Mouse (Mus musculus) embryo, embryonic 11.5 days (tissue): ENCODE results near the gene Akap1.

ENCODE experiments used
- DNase-seq: peaks from one replicate; pipeline ENCODE4 v3.0.0-alpha.2; 2012; ENCODE audit warnings: low read depth, low spot score

Gene Akap1

DNA sequence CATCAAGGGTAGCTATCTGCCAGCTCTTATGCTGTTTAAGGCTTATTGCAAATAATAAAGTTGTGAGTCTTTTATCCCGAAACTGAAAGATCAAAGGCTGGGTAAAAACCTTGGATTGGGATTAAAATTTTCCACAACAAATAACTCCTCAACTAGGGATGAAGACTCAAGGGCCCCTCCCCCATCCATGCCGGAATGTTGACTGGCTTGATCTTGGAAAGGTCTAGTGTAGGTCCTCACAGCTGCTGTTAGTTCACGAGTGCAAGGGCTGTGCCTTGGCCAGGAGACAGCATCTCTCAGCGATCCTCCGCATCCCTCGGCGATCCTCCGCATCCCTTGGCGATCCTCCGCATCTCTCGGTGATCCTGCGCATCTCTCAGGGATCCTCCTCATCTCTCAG, 13.6 kb upstream of the Akap1 start:
- no peak for DNase-seq

DNA sequence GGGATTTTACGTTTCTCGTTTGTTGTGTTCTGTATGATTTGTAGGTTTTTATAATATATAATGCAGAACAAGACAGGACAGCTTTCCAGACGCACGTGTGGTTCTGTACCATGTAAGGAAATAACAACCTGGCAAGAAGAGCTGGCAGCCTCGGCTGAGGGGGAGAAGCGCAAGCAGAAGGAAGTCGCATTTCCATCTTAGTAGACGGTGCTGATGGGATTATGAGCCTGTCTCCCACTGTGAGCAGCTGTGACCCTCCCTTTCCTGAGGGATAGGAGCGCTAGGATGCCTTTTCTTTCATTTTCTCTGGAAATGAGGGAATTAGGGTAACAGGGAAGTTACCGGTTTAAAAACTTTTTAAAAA, 9.3 kb upstream of the Akap1 start:
- no peak for DNase-seq

DNA sequence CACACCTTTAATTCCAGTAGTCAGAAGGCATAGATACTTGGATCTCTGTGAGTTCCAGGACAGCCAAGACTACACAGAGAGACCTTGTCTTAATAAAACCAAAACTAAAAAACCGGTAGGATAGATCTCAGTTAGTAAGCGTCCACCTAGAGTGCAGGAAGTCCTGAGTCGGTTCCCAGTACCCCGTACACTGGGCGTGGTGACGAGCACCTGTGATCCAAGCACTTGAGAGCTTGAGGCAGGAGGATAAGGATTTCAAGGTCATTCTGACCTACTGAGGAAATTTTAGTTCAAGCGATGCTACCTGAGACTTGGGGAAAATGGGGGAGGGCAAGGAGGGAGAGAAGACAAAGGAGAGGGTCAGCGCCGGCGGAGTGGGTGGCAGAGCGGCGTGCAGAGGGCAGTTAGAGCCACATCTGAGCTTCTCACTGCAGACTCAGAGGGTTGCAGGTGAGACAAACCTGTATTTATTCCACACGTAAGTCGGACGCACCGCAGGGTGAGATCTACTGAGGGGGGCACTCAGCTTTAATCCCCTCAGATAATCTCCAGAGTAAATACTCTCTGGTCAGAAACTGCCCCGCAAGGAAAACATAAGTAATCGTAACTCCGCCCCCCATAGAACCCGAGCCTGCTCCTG, 8.8 kb upstream of the Akap1 start:
- no peak for DNase-seq

DNA sequence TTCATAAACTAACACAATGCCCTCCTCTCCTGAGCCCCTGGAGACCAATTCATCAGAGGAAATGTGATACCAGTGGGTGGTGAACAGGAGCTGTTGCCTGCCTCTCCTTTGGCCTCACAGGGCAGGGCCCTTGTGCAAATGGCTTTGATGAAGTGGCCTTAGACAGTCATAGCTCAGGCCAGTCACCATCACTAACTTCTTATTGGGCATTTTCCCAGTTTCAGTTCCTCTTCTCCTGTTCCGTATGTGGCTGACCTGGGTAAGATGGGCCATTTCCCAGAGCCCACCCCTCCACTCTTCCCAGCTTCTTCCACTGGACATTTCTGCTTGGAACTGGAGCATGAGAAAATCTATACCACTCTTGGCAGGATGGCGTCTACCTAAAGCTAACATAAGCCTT, 5.1 kb upstream of the Akap1 start:
- DNase-seq = no peak

DNA sequence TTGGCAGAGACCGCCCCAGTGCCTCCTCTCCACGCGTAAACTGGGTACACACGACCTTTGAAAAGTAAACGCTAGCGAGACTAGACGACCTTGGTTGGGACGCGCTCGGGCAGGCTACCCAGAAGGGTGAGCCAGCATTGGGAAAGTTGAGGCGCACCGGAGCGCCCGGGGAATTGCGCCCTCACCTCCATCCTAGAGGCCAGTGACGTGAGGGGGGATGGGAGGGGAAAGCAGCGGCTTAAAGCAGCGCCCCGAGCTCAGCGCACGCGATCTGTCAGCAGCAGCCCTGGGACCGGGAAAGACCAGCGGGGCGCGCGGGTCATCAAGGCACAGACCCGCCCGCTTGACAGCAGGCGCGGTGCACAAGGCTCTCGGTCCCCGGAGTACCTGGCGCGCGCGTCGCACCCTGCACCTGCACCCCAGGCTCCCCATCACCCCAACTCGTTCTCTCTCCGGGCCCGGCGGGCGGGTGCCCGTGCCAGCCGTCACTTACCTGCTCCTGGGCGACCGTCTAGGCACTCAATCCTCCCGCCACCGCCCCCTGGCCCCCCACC, 405 bp downstream of the Akap1 start:
- DNase-seq = no peak

DNA sequence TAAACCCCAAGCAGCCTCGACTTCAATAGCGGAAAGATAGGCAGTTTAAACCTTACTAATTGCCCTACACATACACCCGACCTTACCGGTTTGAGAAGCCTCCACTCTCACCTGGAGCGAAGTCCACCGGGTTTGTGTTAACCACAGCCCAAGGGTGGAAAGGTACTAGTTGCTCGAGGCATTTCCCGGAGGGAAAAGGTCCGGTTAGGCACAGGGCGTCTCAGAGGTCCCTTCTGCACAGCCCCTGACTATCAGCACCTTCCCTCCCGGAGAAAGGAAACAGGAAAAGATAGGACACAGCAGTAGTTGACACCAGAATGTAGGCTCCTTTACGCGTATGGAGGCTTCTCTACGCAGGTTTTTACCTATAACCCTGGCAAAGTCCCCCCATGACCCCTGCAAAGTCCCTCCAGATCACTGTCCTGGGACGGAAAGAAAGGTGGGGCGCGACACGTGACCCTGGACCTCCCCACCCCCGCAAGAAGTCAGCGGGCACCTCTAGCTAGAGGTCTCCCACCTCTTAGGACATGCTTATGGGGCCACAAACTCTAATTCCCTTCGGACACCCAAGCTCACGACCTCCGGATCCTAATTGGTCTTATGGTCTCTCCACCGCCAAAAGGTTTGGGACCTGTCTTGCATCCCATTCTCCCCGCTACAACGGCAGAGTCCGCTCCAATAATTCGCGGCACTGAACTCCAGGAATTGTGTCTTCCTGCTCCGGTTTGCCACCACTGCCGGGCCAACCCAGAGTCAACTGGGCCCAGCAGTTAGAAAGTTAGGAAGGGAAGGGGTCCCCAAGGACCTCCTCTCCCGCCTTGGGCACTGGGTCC, 1.1 kb downstream of the Akap1 start:
- DNase-seq = no peak

DNA sequence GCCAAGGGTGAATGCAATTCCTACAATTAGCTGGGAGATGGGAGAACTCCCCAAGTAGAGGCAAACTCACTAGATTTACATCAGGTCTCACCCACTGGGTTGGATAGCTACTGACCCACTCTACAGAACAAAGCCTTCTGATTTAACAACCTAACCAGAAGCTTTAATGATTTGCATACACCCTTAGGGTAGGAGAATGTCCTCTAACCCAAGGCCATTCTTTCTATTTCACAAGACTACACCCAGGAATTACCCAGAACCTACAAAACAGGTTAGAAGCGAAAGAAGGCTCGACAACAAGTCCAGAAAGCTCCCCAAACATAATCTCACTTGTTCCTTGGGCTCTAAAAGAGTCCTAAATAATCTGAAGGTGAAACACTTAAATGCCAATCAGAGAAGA, 2.0 kb downstream of the Akap1 start:
- no peak for DNase-seq

DNA sequence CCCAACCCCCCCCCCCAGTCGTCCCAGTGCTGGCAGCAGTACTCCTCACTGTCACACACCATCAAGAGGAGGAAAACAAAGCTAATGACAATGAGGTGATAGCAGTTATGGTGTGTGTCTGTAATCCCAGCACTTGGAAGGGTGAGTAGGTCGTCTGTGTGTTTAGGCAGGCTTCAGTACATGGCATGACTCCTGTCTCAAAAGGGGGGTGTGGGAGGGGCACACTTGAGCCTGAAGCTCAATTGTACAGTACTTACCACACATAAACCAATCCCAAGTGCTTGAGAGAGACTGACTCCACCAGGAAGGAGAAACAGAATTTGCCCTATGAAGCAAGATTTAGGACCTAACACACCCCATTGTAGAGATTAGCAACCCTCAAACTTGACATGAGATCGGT, 3.3 kb downstream of the Akap1 start:
- no peak for DNase-seq

DNA sequence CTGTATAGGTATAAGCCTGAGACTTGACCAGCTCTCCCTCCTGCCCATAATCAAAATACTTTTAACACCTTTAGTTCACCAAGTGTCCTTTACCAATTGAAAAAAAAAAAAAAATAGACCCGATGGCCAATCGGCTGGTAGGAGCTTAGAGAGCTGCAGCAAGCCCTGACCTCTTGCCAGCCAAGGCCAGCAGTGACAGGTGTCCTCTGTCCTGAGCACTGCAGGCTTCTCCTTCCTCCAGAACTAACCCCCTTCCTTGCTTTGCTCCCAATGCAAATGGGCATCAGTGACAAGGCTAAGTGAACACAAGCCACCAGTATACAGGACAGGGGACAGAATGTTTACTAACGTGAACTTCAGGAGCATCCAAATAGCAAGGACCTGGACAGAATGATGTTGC, 3.7 kb downstream of the Akap1 start:
- no peak for DNase-seq

DNA sequence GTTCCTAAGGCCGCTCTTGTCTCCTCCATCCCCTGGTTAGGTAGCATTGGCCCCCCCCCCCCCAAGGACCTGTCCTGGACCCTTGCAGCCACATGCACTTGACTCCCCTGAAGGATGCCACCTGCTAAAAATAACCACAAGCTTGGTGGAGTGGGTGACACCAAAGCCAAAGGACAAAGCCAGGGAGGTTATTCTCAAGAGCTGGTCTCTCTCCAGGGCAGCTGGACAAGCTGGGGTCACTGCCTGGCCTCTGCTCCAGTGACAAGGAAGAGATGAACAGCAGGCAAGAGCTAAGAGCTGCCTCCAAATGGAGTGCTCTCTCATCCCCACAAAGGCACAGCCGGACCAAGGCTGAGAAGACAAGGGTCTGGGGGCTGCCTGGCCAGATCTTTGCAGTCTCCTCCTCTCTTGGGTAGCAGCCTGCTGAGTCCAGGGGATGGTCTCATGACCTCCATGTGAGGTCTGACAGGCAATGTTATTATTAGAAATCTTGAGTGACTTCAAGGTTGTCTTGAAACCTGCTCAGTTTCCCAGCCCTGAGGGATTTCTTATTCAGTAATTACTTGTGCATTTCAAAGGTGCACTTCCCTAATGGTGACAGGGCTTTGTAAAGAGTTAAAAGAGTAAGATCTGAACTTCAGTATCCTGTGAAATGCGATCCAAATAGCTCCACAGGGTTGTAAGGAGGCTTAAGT, 6.9 kb downstream of the Akap1 start:
- no peak for DNase-seq

DNA sequence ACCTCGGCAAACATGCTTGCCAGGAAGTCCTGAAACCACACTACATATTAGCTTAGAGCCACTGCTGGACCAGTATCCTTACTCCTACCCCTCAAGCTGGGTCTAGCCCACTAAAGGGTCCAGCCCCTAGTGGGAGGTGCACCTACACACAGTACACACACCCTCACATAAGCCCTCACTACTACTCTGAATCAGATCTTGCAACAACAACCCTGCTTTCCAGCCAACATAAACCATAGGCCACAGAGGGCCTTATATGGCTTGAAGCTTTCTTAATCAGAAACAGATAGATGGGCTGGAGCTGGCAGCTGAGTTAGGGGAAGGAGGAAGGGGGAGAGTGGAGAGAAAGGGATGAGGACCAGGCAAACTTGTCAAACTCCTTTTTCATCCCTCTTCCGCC, 8.0 kb downstream of the Akap1 start:
- no peak for DNase-seq

DNA sequence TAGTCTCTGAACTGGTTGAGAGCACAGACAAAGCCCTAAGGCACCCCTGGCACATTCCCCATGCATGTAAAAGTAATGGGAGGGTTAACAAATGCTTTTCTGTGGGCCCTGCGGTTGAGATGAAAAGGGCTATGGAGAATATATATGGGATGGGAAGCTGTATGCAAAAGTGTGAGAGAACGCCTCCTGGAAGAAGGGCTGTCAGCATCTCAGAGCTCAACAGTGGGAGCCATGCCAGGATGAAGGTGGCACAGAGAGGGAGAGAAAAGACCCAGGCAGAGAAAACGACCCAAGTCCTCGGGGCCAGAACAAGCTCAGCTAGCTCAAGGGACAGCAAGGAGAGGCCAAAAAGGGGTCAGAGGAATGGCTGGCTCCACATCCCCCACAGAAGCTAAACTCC, 8.6 kb downstream of the Akap1 start:
- DNase-seq = no peak

DNA sequence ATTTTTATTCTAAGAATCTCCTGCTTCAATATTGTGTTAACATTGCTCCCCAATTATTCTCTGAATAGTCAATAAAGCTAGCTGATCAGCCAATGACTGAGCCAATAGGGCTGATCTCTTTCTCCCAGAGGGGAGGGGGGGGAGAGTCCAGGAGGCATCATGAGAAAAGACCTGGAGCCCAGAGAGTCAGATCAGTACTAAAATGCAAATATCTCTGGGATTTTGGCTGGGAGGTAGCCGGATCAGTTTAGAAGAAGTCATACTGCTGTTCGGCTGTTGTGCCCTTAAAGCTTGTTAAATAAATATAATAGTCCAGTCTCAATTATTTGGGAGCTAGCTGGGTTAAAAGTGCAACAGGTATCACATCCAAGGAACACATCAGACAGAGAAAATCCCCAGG, 10.8 kb downstream of the Akap1 start:
- DNase-seq = no peak

DNA sequence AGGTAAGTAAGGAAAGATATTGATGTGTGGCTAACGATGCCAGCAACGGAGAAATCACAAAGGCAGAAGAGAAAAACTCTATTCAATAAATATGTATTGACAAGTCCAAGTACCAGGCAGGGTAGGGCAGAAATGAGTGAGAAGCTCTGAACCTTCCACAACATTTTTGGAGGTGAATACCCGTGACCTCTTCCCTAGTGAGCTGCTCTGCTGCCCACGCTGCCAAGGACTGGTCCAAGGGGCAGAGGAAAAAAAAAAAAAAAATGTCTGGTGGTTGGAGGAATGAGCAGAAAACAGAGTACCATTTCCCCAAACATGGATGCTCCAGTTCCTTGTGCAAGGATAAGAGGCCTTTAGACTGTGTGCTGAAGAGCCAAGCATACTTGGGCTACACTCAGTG, 11.6 kb downstream of the Akap1 start:
- no peak for DNase-seq

DNA sequence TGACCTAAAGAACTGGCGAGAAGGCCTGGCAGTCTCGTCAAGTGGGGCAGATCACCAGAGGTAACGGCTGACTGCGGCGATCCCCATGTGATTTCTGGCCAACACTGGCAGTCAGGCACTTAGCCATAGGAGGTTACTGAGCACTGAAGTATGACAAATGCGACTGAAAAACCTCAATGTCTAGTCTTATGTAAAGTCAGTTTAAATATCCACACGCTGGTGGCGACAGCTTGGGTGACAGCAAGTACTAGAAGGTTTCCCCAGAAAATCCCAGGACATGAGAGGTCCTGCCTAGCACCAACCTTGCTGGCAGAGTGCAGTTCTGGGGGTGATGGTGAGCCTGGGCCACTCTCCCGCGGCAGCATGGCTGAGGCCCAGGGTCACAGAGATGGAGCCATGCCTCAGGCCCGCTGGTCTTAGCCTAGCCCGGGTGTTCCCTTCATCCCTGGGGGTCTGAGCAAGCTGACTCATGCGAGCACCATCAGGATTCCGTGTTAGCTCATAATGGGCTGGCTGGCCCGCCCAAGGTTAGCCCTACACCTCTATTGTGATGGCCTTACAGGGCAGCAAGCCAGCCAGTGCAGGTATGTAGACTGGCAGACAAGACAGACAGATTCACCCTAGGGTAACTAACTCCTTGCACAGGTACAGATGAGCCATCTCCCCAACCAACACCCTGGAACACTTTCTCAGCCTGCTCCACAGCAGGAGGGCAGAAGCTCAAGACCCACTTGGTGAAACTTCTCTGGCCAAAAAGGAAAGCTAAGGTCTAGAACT, 13.1 kb downstream of the Akap1 start:
- DNase-seq = no peak

DNA sequence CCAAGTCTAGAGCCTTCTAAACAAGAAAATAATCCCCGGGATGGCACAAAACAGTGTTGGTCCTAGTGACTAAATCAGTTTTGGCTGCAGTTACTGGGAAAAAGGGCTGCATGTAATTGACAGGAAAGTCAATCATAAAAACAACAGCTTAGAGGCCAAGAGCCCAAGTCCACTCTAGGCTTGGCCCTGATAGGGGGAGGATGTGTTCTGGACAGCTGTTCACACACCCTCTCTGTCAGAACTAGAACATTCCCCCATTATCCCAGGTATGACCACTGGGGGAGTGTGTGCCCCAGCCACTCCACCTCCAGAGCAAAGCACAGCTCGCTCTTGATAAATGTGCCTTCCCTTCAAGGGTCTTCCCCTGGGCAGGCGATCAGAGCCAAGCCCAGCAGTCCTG, 14.7 kb downstream of the Akap1 start:
- no peak for DNase-seq

DNA sequence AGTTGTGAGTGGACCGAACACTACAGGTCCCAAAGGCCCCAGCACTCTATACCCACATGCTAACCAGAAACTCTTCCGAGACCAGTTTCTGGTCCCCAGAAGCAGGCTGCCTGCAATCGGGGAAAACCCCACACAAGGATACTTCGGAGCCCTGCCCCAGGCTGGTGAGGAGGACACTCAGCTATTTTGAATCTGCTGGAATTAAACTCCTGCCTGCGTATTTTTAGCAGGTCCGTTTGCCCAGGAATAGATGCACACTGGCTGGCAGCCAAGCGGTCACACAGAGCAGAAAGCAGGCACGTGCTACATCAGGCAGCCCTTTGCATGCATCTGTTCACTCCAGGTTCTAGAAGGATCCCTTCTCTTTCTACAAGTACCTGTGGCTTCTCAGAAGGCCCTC, 15.1 kb downstream of the Akap1 start:
- DNase-seq = no peak

DNA sequence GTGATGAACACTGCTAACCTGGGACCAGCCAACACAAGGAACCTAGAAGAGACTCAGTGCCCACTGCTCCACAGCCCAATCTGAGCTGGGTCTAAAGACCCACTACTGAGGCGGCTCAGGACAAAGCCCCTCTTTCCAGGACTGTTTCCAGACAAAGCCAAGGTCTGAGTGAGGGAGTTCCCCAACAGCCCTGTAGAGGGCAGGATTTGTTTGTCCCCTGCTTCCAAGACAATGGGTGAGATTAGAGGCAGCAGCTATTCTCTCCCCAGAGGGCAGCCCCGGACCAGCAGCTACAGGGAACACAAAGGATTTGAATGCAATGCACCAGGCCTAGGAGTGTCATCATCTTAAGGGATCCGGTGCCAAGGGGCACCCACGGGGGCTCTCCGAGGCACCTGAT, 15.8 kb downstream of the Akap1 start:
- DNase-seq = peak; percentile 45

DNA sequence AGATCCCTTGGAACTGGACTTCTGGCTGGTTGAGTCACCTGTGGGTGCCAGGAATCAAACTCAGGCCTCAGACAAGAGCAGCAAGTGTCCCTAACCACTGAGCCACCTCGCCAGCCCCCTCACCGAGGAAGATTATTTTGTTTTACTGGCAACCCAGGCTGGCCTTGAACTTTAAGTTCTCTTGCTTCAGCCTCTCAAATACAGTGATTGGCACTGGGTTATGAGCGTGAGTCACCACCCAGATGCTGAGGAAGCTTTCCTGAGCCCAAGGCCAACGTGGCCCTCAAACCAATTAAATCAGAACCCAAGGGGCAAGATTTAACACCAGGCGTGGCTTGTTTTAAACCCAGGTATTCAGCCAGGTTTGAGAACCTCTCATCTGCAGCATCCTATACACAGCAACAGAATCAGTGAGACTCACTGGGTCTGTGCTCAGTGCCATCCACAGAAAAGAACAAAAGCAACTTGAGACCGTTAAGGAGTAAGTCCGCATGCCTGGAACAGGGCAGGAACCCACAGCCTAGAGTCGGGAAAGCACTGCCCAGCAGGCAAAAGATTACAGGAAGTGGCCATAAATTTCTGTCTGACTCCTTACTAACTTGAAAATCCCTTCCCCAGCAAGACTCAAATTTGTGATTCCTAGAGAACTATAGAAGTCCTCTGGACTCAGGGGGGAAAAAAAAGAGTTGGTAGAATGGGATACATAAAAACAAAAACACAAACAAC, 16.9 kb downstream of the Akap1 start:
- no peak for DNase-seq

DNA sequence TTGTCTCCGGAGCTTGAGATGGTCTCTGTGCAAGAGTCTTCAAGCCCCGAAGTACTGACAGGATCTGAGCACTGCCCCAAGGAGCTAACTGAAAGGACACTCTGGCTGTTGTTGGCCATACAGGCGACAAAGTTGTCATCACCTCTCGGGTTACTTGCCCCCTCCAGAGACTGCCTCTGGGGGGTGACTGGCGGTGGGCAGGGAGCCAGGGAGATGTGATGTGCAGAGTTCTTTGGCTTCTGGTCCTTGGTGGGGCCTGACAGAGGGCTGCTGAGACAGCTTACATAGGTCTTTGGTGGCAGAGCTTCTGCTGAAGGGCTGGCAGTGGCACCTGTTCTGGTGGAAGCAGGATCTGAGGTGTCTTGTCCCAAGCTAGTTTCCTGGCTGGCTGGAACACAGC, 20.0 kb downstream of the Akap1 start:
- DNase-seq = no peak

DNA sequence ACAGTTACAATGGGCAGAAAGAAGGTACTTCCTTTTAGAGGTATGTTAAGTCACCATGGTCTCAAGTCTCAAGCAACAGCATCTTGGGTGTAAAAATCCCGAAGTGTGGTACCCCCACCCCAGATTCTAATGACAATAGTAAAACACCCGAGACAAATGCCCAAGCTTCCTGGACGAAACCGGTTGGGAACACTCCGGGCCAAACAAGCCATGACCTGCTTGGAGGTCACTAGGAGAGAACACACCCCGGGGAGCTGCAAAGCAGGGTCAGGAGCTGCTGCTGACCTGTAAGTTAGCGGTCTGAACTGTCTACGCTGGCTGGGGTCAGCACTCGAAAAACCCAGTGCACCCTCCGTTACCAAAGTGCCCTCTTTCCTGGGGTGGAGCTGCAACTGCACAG, 21.1 kb downstream of the Akap1 start:
- DNase-seq = no peak
